Mouse (Mus musculus) frontal cortex, adult 2 months (tissue): ENCODE measurements around the gene Mrpl35. TPM values are rescaled to one million over a fixed set of nuclear protein-coding genes. Genes with fewer than 3 reads are reported as not detected.

Experiments used
- DNase-seq, 2 experiments: peaks; one replicate each; pipeline ENCODE4 v3.0.0; 2022; ENCODE audit warnings: low spot score in 1 of 2; ENCODE audit errors: extremely low spot score in 1 of 2
- polyA plus RNA-seq: library from polyadenylated mRNA; depleted of rRNA; stranded (reverse); fragments of >200 nt; gene quantifications from 2 replicates; pipeline ENCODE4 v1.2.3, GENCODE M21; 2012; rRNA removed

Gene Mrpl35
- polyA plus RNA-seq, 1 experiment = 16.6 TPM

DNA sequence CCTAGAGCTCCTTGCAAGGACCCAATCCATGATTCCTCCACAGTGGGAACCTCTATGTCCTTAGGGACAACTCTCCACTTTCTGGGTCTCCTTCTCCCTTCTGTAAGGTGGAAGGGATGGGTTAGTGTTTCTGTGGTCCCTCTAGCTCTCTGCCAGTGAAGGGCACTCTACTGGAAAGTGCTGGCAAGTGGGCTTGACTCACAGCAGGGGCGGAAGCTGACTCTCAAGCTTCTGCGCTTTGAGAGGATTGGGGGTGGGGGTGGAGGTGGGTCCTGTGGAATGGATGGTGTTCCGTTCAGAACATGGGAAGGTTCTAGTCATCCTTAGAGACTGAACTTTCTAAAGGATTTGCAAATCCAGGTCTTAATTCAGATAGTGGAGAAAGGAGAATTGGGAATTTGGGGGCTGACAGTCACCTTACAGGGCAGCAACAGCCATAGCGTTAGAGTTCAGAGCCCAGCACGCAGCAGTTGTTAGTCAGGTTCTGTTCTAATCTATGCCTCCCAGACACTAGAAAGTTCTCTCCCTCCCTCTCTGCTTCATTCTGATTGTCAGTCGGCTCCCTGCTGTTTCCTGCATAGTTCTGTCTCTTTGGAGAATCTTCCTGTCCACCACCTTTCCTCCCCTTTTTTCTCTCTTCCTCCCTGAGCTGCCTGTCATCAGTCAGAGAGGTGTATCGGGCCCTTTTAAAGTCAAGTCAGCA lies 25.6 kb downstream of the Mrpl35 start:
- no peak for DNase-seq

DNA sequence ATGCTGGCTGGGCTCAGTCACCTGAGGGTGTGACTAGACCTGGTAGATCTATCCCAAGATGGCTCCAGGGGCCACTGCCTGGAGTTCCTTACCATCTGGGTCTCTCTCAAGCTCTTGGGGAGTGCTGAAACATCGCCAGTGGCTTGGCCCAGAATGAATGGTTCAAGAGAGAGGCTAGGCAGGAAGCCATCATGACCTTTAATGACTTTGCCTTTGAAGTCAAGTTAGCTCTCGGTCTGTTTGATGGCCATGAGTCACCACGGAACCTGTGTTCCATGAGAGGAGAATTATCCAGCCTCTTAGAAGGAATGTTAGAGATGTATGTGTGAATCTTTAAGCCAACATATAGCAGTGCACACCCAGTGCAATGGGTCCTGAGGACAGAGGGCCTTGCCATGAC lies 27.4 kb downstream of the Mrpl35 start:
- DNase-seq = no peak

DNA sequence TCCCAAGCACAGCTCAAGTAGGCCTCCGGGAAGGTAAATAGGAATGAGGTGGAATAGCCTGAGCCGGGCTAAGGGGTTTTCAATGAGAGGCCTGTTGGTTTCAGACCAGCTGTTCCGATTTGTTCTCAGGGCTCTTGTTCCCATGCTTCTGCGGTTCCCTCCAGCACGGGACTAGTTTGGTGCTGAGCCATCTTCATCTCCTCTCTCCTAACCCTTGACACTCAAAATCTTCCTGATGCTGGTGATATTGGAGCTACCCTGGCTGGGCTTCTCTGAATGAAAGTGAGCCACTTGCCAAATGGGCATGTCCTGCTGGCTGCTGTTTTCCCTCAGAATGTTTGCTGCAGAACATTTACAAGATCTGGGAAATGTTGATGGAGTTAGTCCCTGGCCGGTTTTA lies 35.0 kb downstream of the Mrpl35 start:
- no peak for DNase-seq

DNA sequence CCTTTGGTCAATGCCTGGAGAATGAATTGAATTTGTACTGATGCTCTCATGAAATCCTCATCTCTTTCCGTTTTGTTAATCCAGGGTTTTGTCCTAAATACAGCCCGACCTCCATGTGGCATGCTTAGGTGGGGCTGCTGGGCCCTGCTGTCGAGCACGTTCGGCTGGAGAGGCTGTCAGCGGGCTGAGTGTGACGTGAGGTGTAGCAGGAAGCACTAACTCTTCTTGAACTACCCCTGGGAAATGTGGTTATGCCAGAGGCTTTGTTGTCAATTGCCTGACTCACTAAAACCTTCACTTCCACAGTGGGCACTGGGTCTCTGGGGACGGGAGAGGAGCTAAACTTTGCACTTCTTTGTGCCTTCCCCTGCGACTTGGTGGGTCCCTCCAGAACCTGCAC lies 38.4 kb downstream of the Mrpl35 start:
- DNase-seq = no peak

DNA sequence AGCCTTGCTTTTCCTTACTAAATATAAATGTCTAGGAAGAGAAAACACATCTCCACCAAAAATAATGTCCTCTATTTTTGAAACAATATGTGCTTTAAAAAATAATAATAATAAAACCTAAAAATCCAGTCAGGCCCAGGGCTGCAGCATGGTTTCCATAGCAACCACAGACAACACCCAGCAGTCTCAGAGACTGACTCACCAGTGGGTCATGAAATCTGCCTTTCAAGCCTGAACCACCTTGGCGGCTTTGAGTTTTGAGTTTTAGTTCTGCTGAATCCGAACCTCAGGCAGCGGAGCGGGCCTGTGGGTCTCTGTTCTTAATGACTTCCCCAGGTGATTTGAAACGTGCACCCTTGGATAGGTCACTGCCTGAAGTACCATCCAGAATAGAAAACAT lies 43.6 kb downstream of the Mrpl35 start:
- DNase-seq = peak in 1 of 2 experiments; percentile 42

DNA sequence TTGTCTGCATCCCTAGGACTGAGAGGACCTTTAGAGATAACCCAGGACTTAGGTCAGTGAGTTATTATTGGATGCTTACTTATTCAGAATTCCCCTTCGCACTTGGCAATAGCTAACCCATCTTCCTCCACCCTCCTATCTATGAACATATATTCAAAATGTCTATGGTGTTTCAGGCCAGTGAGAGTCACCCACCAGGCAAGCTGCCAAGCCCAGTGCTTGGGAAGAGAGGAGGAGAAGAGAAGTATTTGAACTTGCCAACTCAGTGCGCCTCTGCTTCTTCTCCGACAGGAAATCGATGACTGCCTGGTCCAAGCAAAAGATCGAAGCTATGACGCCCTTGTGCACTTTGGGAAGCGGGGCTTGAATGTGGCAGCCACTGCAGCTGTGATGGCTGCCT lies 46.3 kb downstream of the Mrpl35 start:
- DNase-seq = peak in 1 of 2 experiments; percentile 42

DNA sequence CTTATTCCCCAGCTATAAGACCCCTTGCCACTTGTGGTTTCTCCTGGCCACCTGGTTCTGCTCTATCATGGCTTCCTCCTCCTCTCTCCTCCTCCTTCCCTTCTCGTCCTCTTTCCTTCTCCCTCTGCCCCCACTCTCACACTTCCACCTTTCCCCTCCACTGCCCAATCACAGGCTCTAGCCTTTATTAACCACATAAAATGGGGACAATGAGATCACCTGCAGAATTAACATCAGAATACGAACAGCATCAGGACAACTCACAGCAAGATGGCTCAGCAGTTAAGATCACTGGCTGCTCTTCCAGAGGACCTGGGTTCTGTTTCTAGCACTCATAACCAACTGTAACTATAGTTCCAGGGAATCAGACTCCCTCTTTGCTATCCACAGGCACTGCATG lies 46.9 kb downstream of the Mrpl35 start:
- no peak for DNase-seq

DNA sequence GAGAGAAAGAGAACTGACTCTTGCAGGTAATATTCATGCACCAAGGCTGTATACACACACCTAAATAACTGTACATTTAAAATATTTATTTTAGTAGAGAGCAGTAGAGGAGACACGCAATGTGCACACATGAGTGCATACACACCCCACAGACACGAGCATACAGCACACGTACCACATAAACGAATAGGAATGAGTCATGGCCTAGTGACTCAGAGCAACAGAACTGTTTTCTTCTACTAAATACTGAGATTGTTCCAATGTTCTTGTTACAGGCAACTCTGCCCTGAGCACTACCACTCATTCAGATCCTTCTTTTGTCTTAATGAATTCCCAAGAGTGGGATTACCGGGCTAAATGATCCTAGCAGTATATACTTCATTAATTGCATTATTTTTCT lies 48.8 kb downstream of the Mrpl35 start:
- peak in 1 of 2 experiments; percentile 25 for DNase-seq

DNA sequence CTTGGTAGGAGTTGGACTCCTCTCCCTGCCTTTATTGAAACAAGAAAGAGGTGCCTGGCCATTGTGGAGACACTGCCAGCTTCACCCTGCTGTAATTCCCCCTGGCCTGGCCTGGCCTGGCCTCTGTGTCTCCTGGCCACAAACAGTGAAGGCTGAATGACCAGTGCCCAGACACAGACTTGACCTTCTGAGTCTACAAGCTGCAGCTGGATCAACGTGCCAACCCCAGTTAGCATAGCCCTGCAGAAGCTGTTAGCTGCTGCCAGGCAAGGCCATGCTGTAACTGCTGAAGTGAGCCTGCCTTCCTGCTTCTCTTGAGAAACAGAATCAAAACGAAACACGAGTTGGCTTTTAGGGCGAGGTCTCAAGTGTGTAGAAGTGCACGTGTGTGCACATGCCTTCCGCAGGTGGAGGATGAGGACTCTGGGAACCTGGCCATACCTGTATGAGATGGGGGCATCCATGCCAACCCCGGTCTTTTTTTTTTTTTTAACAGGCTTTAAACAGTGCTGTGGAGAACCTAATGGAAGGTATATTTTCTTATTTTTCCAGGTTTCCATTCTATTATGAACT lies 54.0 kb downstream of the Mrpl35 start:
- no peak for DNase-seq

DNA sequence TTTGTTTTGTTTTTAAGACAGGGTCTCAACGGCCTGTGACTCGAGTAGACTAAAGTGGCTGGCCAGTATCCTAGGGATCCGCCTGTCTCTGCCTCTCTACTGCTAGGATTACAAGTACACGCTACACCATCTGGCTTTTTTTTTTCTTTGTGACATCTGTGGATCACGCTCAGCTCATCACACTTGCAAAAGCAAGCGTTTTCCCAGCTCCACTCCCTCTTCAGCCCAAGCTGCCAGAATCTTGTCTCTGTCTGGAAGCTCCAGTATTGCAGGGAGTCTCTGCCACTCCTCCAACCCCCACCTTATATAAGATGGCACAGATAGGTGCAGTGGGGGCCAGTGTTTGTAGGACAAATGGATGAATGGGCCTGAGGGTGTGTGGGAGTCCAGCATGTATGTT lies 54.6 kb downstream of the Mrpl35 start:
- peak; percentile 86 to 87 for DNase-seq

DNA sequence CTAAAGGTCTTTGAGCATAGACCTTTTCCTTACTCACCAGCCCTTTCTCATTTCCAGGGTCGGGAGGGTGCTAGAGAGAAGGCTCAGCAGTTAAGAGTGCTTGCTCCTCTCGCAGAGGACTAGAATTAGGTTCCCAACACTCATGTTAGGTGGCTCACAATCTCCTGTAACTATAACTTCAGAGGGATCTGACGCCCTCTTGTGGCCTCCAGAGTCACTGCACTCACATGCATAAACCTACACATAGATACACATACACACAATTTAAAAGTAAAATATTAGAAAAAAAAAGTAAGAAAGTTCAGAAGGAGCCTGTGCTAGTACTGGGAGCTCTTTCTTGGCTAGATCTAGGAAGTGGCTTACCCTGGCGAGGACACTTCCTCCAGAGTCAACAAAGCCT lies 55.5 kb downstream of the Mrpl35 start:
- no peak for DNase-seq

DNA sequence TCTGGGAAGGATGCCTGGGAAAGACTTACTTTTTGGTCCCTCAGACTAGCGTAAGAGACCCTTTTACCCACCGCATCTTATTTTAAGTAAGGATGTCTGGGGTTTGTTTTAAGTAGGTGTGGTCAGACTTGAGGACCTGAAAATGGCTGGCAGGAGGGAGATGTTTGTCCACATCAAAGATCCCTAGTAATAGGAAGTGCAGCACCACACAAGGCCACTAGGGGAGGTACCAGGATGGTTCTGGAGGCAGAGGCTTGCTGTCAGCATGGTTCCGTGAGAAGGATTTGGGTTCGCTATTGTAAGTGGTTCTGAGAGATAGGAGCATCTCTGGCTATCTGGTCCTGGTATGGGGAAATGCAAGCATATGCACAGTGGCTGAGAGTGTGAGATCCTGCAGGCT lies 55.9 kb downstream of the Mrpl35 start:
- DNase-seq = no peak

DNA sequence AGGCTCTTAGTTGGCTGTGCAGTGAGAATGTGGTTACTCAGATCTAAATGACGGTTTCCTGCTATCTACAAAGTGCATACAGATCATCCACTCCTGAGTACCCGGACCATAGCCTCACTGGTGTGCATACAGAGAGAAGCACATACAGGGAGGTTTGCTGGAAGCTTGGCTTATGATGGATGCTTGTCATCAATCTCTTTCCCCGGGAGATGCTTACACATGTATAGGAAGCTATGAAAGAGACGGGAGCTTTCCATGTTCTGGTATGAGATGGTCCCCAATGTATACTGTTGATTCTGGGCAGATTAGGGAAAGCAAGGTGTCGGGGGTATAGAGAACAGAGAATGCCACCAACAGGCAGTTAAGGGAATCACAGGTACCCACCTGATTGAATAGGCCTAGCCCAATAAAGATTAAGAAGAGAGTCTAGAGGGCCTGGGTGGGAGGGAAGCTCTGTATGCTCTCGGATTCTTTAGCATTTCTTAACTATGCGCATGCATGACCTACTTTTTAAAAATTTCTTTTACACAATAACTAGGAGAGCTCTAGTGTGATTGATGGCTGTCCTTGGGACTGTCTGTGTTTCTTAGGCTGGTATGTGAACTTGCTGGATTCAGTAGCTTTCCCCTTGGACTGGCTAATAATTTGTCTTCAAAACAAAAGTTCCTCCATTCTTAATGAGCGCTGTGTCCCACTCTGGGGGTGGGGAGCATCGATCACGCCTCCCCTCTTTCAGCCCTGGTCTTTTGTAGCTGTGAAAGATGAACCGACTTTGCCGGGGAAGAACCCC lies 56.7 kb downstream of the Mrpl35 start:
- no peak for DNase-seq

DNA sequence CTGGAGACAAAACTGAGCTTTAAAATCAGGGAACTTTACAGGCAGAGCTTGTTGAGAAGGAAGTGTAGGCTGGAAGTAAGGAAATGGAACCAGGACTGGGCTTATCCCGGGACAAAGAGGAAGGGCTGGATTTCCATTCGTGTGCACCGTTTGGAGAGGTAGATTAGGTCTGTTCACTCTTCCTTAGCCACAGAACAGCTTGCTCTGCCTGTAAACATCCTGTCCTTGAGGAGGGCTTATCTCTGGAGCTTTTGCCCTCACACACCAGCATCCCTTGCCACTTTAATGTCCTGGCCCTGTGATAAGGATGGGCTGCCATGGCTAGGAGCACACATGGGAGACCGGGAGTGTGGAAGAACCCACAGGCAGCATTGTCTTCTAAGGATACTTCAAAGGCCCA lies 59.0 kb downstream of the Mrpl35 start:
- no peak for DNase-seq

Other genes starting within 250 kb of the Mrpl35 start
- gene Kdm3a, start 194.0 kb downstream of the Mrpl35 start, polyA plus RNA-seq = 34.5 and 38.4 TPM in 2 replicates
- gene Reep1, start 119.4 kb downstream of the Mrpl35 start, polyA plus RNA-seq = 72.4 and 82.5 TPM in 2 replicates
- 85.1 and 92.1 TPM in 2 replicates for gene Immt, start 4.4 kb upstream of the Mrpl35 start, polyA plus RNA-seq
- 52.4 and 54.8 TPM in 2 replicates for gene Ptcd3, start 81.8 kb upstream of the Mrpl35 start, polyA plus RNA-seq
- gene Polr1a, start 82.1 kb upstream of the Mrpl35 start, polyA plus RNA-seq = 15.8 and 18.0 TPM in 2 replicates